Mouse (Mus musculus): Measurements from ENCODE around the gene Gm13691.
A peak's percentile ranks its signal among the peaks of the same experiment; 100 is the strongest.
"Not testable (repeated sequence)": the region's sequence is repeated elsewhere in the genome, so short reads cannot be mapped to it uniquely, and the experiment has no call there.

The Gm13691 gene

DNA sequence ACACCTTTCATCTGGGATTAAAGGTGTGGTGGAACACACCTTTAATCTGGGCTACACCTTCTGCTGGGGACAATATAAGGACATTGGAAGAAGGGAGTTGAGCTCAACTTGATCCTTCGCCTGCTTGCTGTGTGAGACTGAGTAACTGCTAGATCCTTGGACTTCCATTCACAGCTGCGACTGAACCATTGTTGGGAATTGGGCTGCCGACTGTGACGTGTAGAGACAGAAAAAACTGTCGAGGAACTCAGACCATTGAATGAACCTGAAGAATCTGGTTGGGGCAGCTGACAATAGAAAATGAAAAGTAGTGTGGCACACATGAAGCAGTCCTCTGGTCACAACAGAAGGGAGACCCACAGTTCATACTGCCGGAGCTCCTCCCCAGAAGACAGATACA, at the start of gene Gm13691:
Gene Gm13691 (plus strand): TSS at position 301 of the 400 bp plus-strand sequence.
- not testable (repeated sequence) for DNase-seq (ENCODE audit: inconsistent ontology term)

DNA sequence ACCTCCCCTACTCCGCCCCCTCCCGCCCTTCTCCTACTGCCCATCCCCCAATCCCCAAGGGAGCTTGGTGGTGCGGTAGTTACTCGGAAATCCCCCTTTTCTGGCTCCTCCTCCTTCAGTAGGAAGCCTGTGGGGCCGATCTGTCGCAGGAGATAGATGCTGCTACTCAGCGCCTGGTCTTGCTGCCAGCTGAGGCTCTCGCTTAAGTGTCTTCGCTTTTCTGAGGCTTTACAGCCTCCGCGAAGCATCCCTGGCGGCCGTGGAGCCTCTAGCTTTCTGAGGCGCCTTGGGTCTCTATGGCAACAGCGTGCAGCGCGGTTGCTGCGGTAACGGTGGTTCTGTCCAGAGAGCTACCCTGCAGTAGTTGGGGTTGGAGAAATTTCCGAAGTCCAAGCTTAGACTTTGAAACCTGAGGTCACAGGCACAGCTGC, 49.4 kb upstream of the Gm13691 start, which contains the start of gene Zswim2:
Gene Zswim2 (minus strand): TSS at position 298 of the 431 bp plus-strand sequence.
- peak; percentile 60 for DNase-seq (ENCODE audit: inconsistent ontology term)

DNA sequence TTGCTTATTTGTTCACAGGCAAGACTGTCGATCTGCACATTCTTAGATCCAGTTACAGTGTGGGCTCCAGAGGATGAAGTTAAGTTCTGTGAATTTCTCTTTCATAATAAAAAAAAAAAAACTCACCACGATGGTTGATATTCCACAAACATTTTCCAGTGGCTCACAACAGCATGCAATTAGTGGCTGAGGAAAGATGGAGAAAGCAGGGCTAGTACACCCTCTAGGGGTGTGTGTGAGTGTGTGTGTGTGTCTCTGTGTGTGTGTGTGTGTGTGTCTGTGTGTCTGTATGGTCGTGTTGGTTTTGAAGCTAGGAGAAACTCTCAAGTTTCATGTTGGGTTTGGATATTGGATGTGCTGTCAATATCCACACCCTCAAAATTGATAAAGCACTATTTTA, 49.0 kb upstream of the Gm13691 start:
- DNase-seq (ENCODE audit: inconsistent ontology term), result no peak

DNA sequence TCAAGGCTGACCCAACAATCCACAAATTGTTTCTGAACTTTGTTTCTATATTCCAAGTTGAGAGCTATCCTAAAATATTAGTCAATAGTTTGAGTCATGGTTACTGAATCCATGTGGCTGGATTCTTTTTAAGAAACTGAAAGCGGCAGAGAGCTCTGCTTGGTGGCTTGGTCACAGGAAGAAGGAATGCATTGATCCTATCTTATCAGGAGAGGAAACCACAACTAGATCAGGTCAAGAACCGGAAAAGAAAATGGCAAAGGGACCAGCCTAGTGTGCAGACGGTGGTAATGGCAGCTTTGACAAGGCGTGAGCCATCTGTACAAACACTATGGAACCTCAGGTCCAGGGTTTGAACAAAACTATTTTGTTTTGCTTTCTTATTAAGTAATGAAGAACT, 48.6 kb upstream of the Gm13691 start:
- DNase-seq (ENCODE audit: inconsistent ontology term), result peak; percentile 11

DNA sequence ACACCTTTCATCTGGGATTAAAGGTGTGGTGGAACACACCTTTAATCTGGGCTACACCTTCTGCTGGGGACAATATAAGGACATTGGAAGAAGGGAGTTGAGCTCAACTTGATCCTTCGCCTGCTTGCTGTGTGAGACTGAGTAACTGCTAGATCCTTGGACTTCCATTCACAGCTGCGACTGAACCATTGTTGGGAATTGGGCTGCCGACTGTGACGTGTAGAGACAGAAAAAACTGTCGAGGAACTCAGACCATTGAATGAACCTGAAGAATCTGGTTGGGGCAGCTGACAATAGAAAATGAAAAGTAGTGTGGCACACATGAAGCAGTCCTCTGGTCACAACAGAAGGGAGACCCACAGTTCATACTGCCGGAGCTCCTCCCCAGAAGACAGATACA, 35.0 kb upstream of the Gm13691 start, which contains the start of gene Gm13698:
Gene Gm13698 (plus strand): TSS at position 301 of the 400 bp plus-strand sequence.
- not testable (repeated sequence) for DNase-seq (ENCODE audit: inconsistent ontology term)

DNA sequence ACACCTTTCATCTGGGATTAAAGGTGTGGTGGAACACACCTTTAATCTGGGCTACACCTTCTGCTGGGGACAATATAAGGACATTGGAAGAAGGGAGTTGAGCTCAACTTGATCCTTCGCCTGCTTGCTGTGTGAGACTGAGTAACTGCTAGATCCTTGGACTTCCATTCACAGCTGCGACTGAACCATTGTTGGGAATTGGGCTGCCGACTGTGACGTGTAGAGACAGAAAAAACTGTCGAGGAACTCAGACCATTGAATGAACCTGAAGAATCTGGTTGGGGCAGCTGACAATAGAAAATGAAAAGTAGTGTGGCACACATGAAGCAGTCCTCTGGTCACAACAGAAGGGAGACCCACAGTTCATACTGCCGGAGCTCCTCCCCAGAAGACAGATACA, 29.1 kb upstream of the Gm13691 start, which contains the start of gene Gm13693:
Gene Gm13693 (plus strand): TSS at position 301 of the 400 bp plus-strand sequence.
- not testable (repeated sequence) for DNase-seq (ENCODE audit: inconsistent ontology term)

DNA sequence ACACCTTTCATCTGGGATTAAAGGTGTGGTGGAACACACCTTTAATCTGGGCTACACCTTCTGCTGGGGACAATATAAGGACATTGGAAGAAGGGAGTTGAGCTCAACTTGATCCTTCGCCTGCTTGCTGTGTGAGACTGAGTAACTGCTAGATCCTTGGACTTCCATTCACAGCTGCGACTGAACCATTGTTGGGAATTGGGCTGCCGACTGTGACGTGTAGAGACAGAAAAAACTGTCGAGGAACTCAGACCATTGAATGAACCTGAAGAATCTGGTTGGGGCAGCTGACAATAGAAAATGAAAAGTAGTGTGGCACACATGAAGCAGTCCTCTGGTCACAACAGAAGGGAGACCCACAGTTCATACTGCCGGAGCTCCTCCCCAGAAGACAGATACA, 23.3 kb upstream of the Gm13691 start, which contains the start of gene Gm13695:
Gene Gm13695 (plus strand): TSS at position 301 of the 400 bp plus-strand sequence.
- not testable (repeated sequence) for DNase-seq (ENCODE audit: inconsistent ontology term)

DNA sequence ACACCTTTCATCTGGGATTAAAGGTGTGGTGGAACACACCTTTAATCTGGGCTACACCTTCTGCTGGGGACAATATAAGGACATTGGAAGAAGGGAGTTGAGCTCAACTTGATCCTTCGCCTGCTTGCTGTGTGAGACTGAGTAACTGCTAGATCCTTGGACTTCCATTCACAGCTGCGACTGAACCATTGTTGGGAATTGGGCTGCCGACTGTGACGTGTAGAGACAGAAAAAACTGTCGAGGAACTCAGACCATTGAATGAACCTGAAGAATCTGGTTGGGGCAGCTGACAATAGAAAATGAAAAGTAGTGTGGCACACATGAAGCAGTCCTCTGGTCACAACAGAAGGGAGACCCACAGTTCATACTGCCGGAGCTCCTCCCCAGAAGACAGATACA, 17.5 kb upstream of the Gm13691 start, which contains the start of gene Gm13696:
Gene Gm13696 (plus strand): TSS at position 301 of the 400 bp plus-strand sequence.
- DNase-seq (ENCODE audit: inconsistent ontology term), result not testable (repeated sequence)

DNA sequence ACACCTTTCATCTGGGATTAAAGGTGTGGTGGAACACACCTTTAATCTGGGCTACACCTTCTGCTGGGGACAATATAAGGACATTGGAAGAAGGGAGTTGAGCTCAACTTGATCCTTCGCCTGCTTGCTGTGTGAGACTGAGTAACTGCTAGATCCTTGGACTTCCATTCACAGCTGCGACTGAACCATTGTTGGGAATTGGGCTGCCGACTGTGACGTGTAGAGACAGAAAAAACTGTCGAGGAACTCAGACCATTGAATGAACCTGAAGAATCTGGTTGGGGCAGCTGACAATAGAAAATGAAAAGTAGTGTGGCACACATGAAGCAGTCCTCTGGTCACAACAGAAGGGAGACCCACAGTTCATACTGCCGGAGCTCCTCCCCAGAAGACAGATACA, 11.7 kb upstream of the Gm13691 start, which contains the start of gene Gm13694:
Gene Gm13694 (plus strand): TSS at position 301 of the 400 bp plus-strand sequence.
- DNase-seq (ENCODE audit: inconsistent ontology term), result not testable (repeated sequence)

DNA sequence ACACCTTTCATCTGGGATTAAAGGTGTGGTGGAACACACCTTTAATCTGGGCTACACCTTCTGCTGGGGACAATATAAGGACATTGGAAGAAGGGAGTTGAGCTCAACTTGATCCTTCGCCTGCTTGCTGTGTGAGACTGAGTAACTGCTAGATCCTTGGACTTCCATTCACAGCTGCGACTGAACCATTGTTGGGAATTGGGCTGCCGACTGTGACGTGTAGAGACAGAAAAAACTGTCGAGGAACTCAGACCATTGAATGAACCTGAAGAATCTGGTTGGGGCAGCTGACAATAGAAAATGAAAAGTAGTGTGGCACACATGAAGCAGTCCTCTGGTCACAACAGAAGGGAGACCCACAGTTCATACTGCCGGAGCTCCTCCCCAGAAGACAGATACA, 5.9 kb upstream of the Gm13691 start, which contains the start of gene Gm13697:
Gene Gm13697 (plus strand): TSS at position 301 of the 400 bp plus-strand sequence.
- DNase-seq (ENCODE audit: inconsistent ontology term), result not testable (repeated sequence)

DNA sequence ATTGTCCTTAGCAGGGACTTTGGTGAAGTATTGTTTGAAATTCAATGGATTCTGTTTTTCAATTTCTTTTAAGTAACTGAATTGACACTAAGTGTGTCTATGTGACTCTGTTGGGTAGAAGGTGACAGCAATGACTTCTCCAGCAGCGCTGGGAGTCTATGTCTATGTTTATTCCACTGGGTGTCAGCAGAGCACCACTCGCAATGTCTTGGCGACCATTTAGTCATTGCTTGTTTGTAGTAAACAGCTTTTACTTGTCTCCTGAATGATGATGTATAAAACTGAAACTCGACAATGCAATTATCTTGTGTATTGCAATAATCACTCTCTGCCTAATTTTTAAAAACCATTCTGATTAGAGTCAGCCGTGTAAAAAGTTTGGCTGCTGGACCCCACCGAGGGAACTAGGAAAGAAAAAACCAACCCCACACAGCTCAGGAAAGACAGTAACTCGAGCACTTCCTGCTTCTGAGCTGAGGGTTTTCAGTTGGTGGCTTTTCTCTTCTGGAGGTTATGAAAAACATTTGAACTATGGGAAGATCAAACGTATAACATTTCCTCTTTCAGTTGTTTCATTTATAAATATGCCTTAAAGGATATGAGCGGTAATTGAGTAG, 3.4 kb downstream of the Gm13691 start:
- not testable (repeated sequence) for DNase-seq (ENCODE audit: inconsistent ontology term)

DNA sequence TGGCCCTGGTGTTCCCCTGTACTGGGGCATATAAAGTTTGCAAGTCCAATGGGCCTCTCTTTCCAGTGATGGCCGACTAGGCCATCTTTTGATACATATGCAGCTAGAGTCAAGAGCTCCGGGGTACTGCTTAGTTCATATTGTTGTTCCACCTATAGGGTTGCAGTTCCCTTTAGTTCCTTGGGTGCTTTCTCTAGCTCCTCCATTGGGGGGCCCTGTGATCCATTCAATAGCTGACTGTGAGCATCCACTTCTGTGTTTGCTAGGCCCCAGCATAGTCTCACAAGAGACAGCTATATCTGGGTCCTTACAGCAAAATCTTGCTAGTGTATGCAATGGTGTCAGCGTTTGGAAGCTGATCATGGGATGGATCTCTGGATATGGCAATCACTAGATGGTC, 4.2 kb downstream of the Gm13691 start:
- DNase-seq (ENCODE audit: inconsistent ontology term), result not testable (repeated sequence)

DNA sequence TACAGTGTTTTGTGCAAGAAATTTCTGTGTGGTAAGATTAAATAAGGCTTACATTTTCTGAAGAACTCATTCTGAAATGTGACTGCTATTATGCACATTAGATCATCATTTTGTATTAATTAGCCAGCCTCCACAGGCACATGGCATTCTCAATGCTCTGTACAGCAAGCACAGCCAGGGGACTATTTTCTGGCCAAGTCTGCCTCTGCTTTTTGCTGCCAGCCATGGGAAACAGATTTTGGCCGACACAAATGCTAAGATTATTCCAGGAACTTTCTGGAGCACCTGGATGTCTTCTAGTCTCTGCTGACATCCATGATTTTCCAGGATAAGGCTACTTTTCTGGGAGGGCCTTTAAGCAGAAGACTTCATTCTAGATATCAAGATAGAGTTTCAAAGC, 18.6 kb downstream of the Gm13691 start:
- DNase-seq (ENCODE audit: inconsistent ontology term), result no peak

DNA sequence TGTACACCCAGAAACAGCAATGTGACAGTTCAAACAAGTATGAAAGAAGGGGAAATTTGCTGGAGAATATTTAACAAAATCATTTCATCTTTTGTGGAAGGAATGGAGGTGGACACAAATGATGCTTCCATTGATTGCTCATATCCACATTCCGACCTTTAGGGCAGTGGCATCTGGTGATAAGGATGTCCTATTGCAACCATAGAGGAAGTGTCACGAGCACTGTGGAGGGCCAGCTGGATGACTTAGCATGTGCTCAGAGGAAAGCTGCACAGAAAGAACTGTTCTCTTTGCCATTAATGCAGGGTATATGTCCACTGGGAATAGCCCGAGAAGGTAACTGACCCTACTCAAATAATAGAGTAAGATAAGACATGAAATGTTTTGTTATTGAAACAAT, 19.5 kb downstream of the Gm13691 start:
- DNase-seq (ENCODE audit: inconsistent ontology term), result no peak

DNA sequence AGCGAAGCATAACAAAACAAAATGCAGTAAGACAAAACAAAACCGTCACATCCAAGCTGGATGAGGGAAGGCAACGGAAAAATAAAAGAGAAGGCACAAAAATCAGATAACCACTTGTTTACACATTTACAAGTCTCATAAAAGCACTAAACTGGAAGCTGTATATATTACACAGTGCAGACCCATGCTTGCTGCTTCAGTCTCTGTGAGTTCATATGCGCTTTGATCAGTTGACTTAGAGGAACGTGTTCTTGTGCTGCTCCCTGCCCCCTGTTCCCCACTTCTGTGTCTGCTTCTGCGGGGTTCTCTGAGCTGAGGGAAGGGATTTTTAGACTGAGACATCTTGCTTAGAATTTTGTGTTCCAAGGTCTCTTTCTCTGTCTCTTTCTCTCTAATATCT, 24.2 kb downstream of the Gm13691 start:
- DNase-seq (ENCODE audit: inconsistent ontology term), result no peak

DNA sequence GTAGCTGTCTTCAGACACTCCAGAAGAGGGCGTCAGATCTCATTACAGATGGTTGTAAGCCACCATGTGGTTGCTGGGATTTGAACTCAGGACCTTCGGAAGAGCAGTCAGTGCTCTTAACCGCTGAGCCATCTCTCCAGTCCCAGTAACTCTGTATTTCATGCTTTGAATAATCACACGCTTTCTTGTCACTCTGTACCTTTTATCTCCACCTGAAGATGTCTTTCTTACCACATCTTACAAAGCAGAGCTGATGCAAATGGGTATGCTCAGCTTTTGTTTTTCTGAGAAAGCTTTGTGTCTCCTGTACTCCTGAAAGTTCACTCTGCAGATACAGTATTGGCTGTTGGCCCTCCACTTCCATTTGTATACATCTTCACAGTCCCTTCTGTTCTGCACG, 25.9 kb downstream of the Gm13691 start:
- DNase-seq (ENCODE audit: inconsistent ontology term), result not testable (repeated sequence)

DNA sequence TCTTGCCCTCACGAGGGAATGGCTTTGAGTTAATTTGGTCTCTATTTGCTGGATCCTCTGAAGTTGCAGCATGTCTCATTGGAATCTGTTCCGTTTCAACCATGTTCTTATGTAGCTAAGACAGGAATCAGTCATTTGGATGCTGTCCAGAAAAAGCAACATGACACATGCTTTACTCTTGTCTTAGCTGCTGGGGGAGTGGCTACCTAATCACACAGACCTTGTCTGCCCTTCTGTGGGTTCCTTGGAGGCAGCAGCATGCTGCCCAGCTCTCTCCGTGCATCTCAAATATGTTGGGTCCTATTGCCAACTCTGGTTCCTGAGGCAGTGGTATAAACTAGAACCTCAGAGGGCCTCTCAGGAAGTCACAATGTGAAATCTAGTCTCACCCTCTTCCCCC, 28.0 kb downstream of the Gm13691 start:
- DNase-seq (ENCODE audit: inconsistent ontology term), result peak; percentile 16

DNA sequence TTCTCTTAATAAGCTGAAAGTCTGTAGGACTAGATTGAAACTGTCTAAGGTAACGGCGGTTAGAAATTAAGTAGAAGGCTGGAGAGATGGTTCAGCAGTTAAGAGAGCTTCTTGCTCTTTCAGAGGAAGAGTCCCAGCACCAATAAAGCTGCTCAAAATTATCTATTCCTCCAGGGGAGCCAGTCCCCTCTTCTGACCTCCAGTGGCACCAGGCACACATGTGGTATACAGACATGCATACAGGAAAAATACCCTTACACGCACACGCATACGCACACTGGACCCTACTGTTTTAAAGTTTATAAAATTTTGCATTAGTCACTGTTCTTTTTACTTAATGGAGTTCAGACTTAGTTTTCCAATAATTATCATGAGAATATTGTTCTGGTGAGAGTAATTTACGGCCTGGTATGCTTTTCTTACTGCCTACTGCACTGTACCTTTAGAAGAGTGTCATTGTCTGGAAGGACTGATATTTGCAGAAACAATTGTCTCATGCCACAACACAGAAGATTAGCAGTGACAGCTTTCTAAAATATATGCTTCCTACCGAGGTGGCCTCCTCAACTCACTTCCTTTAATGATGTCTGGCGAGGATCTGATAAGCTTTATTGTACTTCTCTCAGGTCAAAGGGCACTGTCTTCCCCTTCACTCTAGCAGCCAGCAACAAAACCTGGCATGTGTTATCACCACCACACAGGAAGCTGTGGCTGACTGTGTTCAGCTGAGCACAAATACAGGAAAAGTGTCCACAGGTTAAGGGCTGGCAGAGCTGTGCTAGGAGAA, 29.4 kb downstream of the Gm13691 start:
- DNase-seq (ENCODE audit: inconsistent ontology term), result no peak

DNA sequence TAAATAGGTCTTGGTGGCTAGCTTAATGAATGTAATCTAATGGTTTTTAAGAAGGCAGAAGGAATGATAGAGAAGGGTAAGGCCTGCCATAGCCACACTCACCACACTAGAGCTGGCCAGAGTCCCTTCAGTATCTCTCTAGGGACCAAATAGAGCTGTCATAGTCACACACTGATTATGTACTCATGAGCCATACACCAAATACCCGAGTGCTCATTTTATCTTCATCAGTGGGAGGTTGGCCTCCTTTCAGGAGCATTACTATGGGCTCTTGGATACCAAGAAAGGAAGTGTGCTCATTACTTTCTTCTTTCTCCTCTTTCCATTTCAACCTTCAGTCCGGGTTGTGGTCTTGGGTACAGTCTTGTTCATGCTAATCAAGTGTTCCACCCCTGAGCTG, 31.6 kb downstream of the Gm13691 start:
- no peak for DNase-seq (ENCODE audit: inconsistent ontology term)

DNA sequence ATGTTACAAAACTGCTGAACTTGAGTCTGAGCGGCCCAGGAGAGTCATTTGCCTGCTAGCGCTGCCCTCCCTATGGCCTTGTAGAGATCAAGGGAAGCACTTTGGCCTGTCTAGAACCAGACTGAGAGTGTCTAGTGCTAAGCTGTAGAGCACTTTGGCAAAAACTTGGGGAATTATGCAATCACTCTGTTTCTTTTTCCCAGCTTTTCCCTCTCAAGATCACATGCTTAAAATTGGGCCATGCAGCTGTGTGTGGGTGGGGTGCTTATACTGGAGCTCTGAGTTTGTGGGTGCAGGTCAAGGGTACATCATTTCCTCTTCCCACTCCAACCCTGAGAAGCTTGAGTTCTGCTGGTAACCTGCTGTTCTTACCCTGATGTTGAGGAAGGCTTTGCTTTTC, 32.6 kb downstream of the Gm13691 start:
- no peak for DNase-seq (ENCODE audit: inconsistent ontology term)

DNA sequence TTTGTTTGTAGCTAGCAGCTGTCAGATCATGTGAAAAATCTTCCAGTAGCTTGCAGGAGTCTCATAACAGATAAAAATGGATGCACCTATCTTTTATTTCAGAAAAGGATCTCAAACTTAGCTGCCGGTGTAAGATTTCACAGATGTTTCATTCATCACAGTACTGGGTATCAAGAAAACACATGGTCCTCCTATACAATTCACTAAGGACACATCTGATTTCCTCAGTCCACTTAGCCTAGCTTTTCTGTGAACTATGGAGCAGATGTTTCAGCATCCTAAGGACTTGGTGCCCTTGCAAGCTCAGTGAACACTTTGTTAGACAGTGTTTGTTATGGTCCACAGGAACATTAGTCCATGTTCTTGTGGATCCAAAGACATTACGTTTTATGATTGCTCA, 33.0 kb downstream of the Gm13691 start:
- DNase-seq (ENCODE audit: inconsistent ontology term), result no peak

DNA sequence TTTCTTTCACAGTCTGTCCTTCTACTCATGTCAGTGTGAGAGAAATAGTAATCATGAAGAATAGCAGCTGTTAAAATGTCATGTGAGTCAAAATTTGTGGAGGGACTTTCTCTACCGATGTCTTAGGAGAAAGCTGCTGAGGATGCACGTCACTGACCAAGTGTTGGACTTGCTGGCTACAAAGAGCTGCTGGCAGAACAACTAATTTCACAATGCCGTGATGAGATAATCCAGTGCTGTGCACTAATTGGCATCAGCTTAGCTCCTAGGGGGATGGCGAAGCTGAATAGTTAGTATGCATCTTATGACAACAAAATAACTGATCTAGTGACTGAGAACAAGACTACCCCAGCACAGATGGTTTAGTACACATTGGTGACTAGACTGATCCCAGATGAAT, 34.9 kb downstream of the Gm13691 start:
- DNase-seq (ENCODE audit: inconsistent ontology term), result peak; percentile 21
